Mouse (Mus musculus) ES-E14 (cell line): ENCODE results near the gene Tnik. TPM values are rescaled to one million over a fixed set of nuclear protein-coding genes. Genes with fewer than 3 reads are reported as not detected.

ENCODE experiments used
- DNase-seq: peaks from one replicate; pipeline ENCODE4 v3.0.0-alpha.2; 2013; ENCODE audit warnings: low read depth, low spot score
- H3K27ac ChIP-seq: 2 replicates; pipeline ENCODE4 v1.5.1; 2012; ENCODE audit warnings: low read depth, mild to moderate bottlenecking, low read length, moderate library complexity, mixed read lengths; ENCODE audit not compliant: poor library complexity, insufficient read depth, severe bottlenecking
- H3K36me3 ChIP-seq: 2 replicates; pipeline ENCODE4 v1.6.1; 2012; ENCODE audit warnings: mild to moderate bottlenecking, low read length, moderate library complexity, mixed read lengths; ENCODE audit not compliant: control insufficient read depth, poor library complexity, insufficient read depth, severe bottlenecking
- H3K4me1 ChIP-seq, 2 experiments: fragments of 150-350 bp in 1 of 2; sonication (generic) in 1 of 2; 2 replicates each; pipeline ENCODE4 v1.6.1; 2012; ENCODE audit warnings: low read length in 2 of 2, mild to moderate bottlenecking in 1 of 2, mixed read lengths in 1 of 2; ENCODE audit not compliant: control insufficient read depth in 2 of 2, insufficient read depth in 2 of 2, poor library complexity in 1 of 2
- H3K4me3 ChIP-seq, 2 experiments: fragments of 150-350 bp in 1 of 2; sonication (generic) in 1 of 2; 2 replicates each; pipeline ENCODE4 v1.5.1; 2012; ENCODE audit warnings: low read length in 2 of 2, low read depth in 1 of 2, mild to moderate bottlenecking in 1 of 2, mixed read lengths in 1 of 2; ENCODE audit not compliant: insufficient read depth in 1 of 2, poor library complexity in 1 of 2, severe bottlenecking in 1 of 2
- H3K9ac ChIP-seq: 2 replicates; pipeline ENCODE4 v1.6.1; 2012; ENCODE audit warnings: low read depth, mild to moderate bottlenecking, low read length, mixed read lengths; ENCODE audit not compliant: poor library complexity, insufficient read depth, severe bottlenecking
- H3K9me3 ChIP-seq: fragments of 150-350 bp; sonication (generic); 2 replicates; pipeline ENCODE4 v1.6.1; 2012; ENCODE audit warnings: low read depth, mild to moderate bottlenecking, low read length; ENCODE audit not compliant: control insufficient read depth, insufficient read depth
- CHD2 ChIP-seq: IDR thresholded peaks from 2 replicates; pipeline ENCODE4 v1.6.1; 2014; ENCODE audit warnings: mild to moderate bottlenecking, low read depth, low read length, inconsistent platforms
- HCFC1 ChIP-seq: IDR thresholded peaks from 2 replicates; pipeline ENCODE4 v1.6.1; 2012; ENCODE audit warnings: low read length, inconsistent platforms, borderline replicate concordance; ENCODE audit not compliant: insufficient read depth
- MAFK ChIP-seq: IDR thresholded peaks from 2 replicates; pipeline ENCODE4 v1.6.1; 2014; ENCODE audit warnings: mild to moderate bottlenecking, low read depth, low read length, inconsistent platforms; ENCODE audit not compliant: insufficient read depth
- ZC3H11A ChIP-seq: IDR thresholded peaks from 2 replicates; pipeline ENCODE4 v1.6.1; 2012; ENCODE audit warnings: low read depth, mild to moderate bottlenecking, inconsistent platforms, low read length, borderline replicate concordance
- ZNF384 ChIP-seq: IDR thresholded peaks from 2 replicates; pipeline ENCODE4 v1.6.1; 2012; ENCODE audit warnings: low read depth, low read length, inconsistent platforms
- in situ Hi-C, 2 experiments: fragments of 600-800 bp; cut with MboI; formaldehyde crosslinking; loops; one replicate each; pipeline ENCODE4 v1.15.1; 2025; ENCODE audit warnings: low sequenced_read_pairs in 2 of 2, inconsistent platforms in 1 of 2; ENCODE audit not compliant: unreplicated experiment in 2 of 2
- total RNA-seq: library from RNA; depleted of rRNA; stranded (reverse); fragments of 300-350 nt; gene quantifications from 2 replicates; pipeline ENCODE4 v1.2.3, GENCODE M21; 2012

Tnik gene
- total RNA-seq, 1 experiment = 2.6 TPM

GRCm38 (mm10) chr3:28643252-28643947 lies 380.4 kb downstream of the Tnik start:
- H3K9me3 ChIP-seq = no peaks in the 10 kb centered on the region
- H3K36me3 ChIP-seq = no peaks in the 10 kb centered on the region
- TF ChIP-seq MAFK (no peak), HCFC1 (no peak), CHD2 (no peak), ZNF384 (no peak), ZC3H11A (no peak)
- H3K4me3 ChIP-seq = no peak overlapping the region
- in situ Hi-C loops = no loop called here
- H3K9ac ChIP-seq = no peak overlapping the region
- H3K4me1 ChIP-seq = no peaks in the 10 kb centered on the region
- no peak overlapping the region for H3K27ac ChIP-seq
- DNase-seq = no peak

- Histone ChIP-seq H3K4me3 (no peak overlapping the region), H3K9me3 (no peaks in the 10 kb centered on the region), H3K4me1 (peaks cover 0 to 4% of the 10 kb centered on the region in 2 experiments; a peak in 1 of 4 replicates), H3K27ac (no peak overlapping the region), H3K36me3 (no peaks in the 10 kb centered on the region), H3K9ac (no peak overlapping the region)
- in situ Hi-C loops = no loop called here
- TF ChIP-seq HCFC1 (no peak), ZNF384 (peak; percentile 92)
- DNase-seq = peak; percentile 74
These were observed 389.6 kb downstream of the Tnik start for GRCm38 (mm10) chr3:28652574-28652973.

GRCm38 (mm10) chr3:28653043-28653442 lies 390.0 kb downstream of the Tnik start:
- in situ Hi-C loops = no loop called here
- no peak for TF ChIP-seq CHD2
- no peak for TF ChIP-seq MAFK
- no peak for TF ChIP-seq ZC3H11A
- no peak for TF ChIP-seq ZNF384
- TF ChIP-seq HCFC1 = no peak
- peak; percentile 16 for DNase-seq
- H3K4me3 ChIP-seq = no peak overlapping the region
- peaks cover 0 to 4% of the 10 kb centered on the region in 2 experiments; a peak in 1 of 4 replicates for H3K4me1 ChIP-seq
- H3K36me3 ChIP-seq = no peaks in the 10 kb centered on the region
- no peaks in the 10 kb centered on the region for H3K9me3 ChIP-seq
- no peak overlapping the region for H3K9ac ChIP-seq
- H3K27ac ChIP-seq = no peak overlapping the region

GRCm38 (mm10) chr3:28654740-28655139 lies 391.7 kb downstream of the Tnik start:
- Histone ChIP-seq H3K9me3 (no peaks in the 10 kb centered on the region), H3K27ac (no peak overlapping the region), H3K4me1 (peaks cover 0 to 4% of the 10 kb centered on the region in 2 experiments; a peak in 1 of 4 replicates), H3K9ac (no peak overlapping the region), H3K4me3 (no peak overlapping the region), H3K36me3 (no peaks in the 10 kb centered on the region)
- no peak for DNase-seq
- TF ChIP-seq ZNF384 (no peak), HCFC1 (no peak), CHD2 (no peak), MAFK (no peak), ZC3H11A (no peak)
- in situ Hi-C loops = no loop called here
